In genomic region chr8:114816343-114816742, GRCm38 (mm10) we compare ENCODE assay signal across 11 mouse cellular contexts.
A peak's percentile ranks its signal among the peaks of the same experiment; 100 is the strongest.
DNase-seq lines count a peak whose midpoint lies in the region; ATAC-seq and TF ChIP-seq lines count a peak whose summit lies in the region.
"Had no signal": no experiment of that assay in that cellular context is flagged by ENCODE, and none has a peak within 500 bp of the region (broad histone marks: within the 10 kb centered on the region; RNA-seq: fewer than 3 reads in every experiment).

No protein-coding gene starts in this region.

- H3K27me3 ChIP-seq in heart, postnatal 0 days (ENCODE audit: control insufficient read depth, insufficient read depth, low read length), result no peaks in the 10 kb centered on the region
- H3K27me3 ChIP-seq: lung, embryonic 15.5 days had no signal

- no peak overlapping the region for H3K27ac ChIP-seq in heart, postnatal 0 days (ENCODE audit: low read depth)
- H3K27ac ChIP-seq in bone marrow, adult 2 months (ENCODE audit: control insufficient read depth, insufficient read depth, low read depth, low read length, poor library complexity), result peak overlapping the region; percentile 60

- H3K9me3 ChIP-seq in heart, postnatal 0 days (replicated peaks; ENCODE audit: control insufficient read depth, low read length), result no peaks in the 10 kb centered on the region
- H3K9me3 ChIP-seq: lung, embryonic 15.5 days had no signal

- 54% methylated on average over 12 of the region's 12 CpGs for WGBS in heart, postnatal 0 days
- WGBS in bone marrow, adult 2 months, result 31% methylated on average over 12 of the region's 12 CpGs

- no peak for TF ChIP-seq EP300 in heart, postnatal 0 days (IDR thresholded peaks at IDR 0.05; ENCODE audit: low read depth)

- no peak overlapping the region for H3K4me2 ChIP-seq in heart, postnatal 0 days (ENCODE audit: low read depth, low read length)
- H3K4me2 ChIP-seq: lung, embryonic 15.5 days had no signal

- 0 out of 2 replicates have a peak, but pooled peaks have one; percentile 23 for TF ChIP-seq POLR2A in bone marrow, adult 2 months (IDR thresholded peaks at IDR 0.05; ENCODE audit: borderline replicate concordance, control insufficient read depth, low read depth, low read length)

- H3K9ac ChIP-seq in heart, postnatal 0 days (replicated peaks; ENCODE audit: low read depth, low read length), result no peak overlapping the region
- H3K9ac ChIP-seq: lung, embryonic 15.5 days had no signal

- DNase-seq in heart, postnatal 0 days (ENCODE audit: low spot score), result no peak
- no peak for DNase-seq in heart, postnatal 36 days
- peak; percentile 61 for DNase-seq in A20 (ENCODE audit: low read depth, low spot score)
- peak; percentile 10 to 52 for DNase-seq in spleen, postnatal 10 days (ENCODE audit: low spot score in 2 of 2)
- no peak for DNase-seq in ovary, postnatal 36 days (ENCODE audit: low spot score)
- no peak for DNase-seq in adrenal gland, postnatal 4 days (ENCODE audit: low spot score in 2 of 2)
- no peak for DNase-seq in frontal cortex, postnatal 25 days (ENCODE audit: low spot score in 2 of 2)
- DNase-seq: cerebellum, postnatal 36 days had no signal

- peak; percentile 31 for TF ChIP-seq CTCF in heart, postnatal 0 days (IDR thresholded peaks at IDR 0.05; ENCODE audit: low read depth)
- 0 out of 2 replicates have a peak, but pooled peaks have one; percentile 7 for TF ChIP-seq CTCF in bone marrow, adult 2 months (IDR thresholded peaks at IDR 0.05; ENCODE audit: control insufficient read depth, insufficient read depth, low read length)

- no peaks in the 10 kb centered on the region for H3K36me3 ChIP-seq in heart, postnatal 0 days (replicated peaks; ENCODE audit: control insufficient read depth, insufficient read depth, low read length)
- H3K36me3 ChIP-seq: lung, embryonic 15.5 days had no signal

- no peak overlapping the region for H3K4me3 ChIP-seq in heart, postnatal 0 days (ENCODE audit: low read depth, low read length)
- peak overlapping the region; percentile 41 for H3K4me3 ChIP-seq in bone marrow, adult 2 months (replicated peaks; ENCODE audit: control insufficient read depth, low read depth, low read length)
- H3K4me3 ChIP-seq: lung, embryonic 15.5 days; myocyte had no signal

- no peak for ATAC-seq in heart, postnatal 0 days (ENCODE audit: insufficient read depth, low read depth)

- intact Hi-C loops in heart, postnatal 36 days (cut with DNase I), result no loop called here

- H3K4me1 ChIP-seq in heart, postnatal 0 days (ENCODE audit: control insufficient read depth, insufficient read depth), result peaks cover 20% of the 10 kb centered on the region
- H3K4me1 ChIP-seq in bone marrow, adult 2 months (ENCODE audit: control insufficient read depth, insufficient read depth, low read length), result peaks cover 4% of the 10 kb centered on the region; the same call in 1 of the 2 replicates

Comparison
In these comparisons a context has a peak if more than half of its experiments do, and no peak if none do; other contexts are left out.
1. DNase-seq: peak in A20 (single experiment) and spleen, postnatal 10 days (2 of 2); none in heart, postnatal 0 days (single experiment), heart, postnatal 36 days (0 of 2), ovary, postnatal 36 days (single experiment), adrenal gland, postnatal 4 days (0 of 2) and frontal cortex, postnatal 25 days (0 of 2).